9 mouse cellular contexts compared by ENCODE assay signal in the genomic region with DNA sequence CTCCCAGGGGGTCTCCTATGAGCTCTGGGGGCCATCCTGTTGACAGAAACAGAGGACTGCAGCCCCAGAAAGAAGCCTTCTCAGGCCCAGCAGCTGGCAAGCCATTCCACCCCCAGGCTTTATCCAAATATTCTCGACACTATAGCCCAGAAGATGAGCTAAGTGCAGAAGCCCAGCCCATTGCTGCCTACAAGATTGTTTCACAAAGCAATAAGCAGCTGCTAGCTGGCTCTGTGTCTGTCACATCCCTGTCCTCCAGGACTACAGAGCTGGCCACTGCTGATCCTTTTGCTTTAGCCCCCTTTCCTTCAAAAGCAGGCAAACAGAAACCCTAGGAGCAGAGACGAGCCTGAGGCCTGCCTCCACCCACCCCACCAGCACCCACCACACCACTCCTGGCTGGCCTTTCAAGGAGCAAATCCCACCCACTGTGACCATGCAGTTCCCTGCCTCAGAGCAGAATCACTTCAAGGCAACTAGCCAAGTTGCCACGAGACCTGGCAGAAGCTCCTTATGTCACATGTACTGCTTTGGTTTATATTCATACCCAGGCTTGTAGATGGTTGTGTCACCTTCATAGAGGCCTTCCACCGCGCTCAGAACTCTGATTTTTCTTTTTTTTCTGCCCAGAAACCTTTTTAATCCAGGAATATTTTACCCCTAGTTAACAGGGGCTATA. TPM values are rescaled to one million over a fixed set of nuclear protein-coding genes. Genes with fewer than 3 reads are reported as not detected.
DNase-seq lines count a peak whose midpoint lies in the region; ATAC-seq and TF ChIP-seq lines count a peak whose summit lies in the region.
"Had no signal": no experiment of that assay in that cellular context is flagged by ENCODE, and none has a peak within 500 bp of the region (broad histone marks: within the 10 kb centered on the region; RNA-seq: fewer than 3 reads in every experiment).

No protein-coding gene starts in this region.

- TF ChIP-seq CTCF in kidney, adult 2 months (conservative IDR thresholded peaks at IDR 0.05; ENCODE audit: insufficient read depth, insufficient read length, low read depth, low read length) = no peak

- ATAC-seq in kidney, embryonic 15.5 days (replicated peaks; ENCODE audit: low FRiP score) = no peak
- ATAC-seq: forebrain, embryonic 16.5 days had no signal

- H3K9ac ChIP-seq in kidney, embryonic 15.5 days = no peak overlapping the region
- H3K9ac ChIP-seq: lung, embryonic 15.5 days had no signal

- DNase-seq in kidney, adult 2 months = peak; percentile 70
- DNase-seq in cerebellum, adult 18-20 months = peak; percentile 61 to 62
- peak; percentile 74 to 83 for DNase-seq in cerebellum, postnatal 25 days
- peak; percentile 13 to 26 for DNase-seq in layer of hippocampus, postnatal 10 days (ENCODE audit: low spot score in 2 of 2)
- no peak for DNase-seq in adrenal gland, adult (ENCODE audit: inconsistent age in 2 of 2, low spot score in 1 of 2)
- DNase-seq in adipocyte (ENCODE audit: low spot score) = no peak

- no peak overlapping the region for H3K4me3 ChIP-seq in kidney, adult 2 months (ENCODE audit: insufficient read depth, low read depth, low read length)
- no peak overlapping the region for H3K4me3 ChIP-seq in kidney, embryonic 15.5 days (replicated peaks)
- H3K4me3 ChIP-seq: lung, embryonic 15.5 days had no signal

- no peaks in the 10 kb centered on the region for H3K4me1 ChIP-seq in kidney, adult 2 months (ENCODE audit: control insufficient read depth, insufficient read depth, low read length)
- H3K4me1 ChIP-seq in kidney, embryonic 15.5 days = 0 out of 2 replicates have a peak, but pooled peaks cover 3% of the 10 kb centered on the region
- H3K4me1 ChIP-seq: lung, embryonic 15.5 days had no signal

- WGBS in kidney, adult 2 months = 70% methylated on average over 5 of the region's 5 CpGs
- WGBS in kidney, embryonic 15.5 days = 85% methylated on average over 5 of the region's 5 CpGs

- no peak for TF ChIP-seq POLR2A in kidney, adult 2 months (IDR thresholded peaks at IDR 0.05; ENCODE audit: low read depth, low read length)

- no peaks in the 10 kb centered on the region for H3K27me3 ChIP-seq in kidney, adult 2 months (replicated peaks; ENCODE audit: control insufficient read depth, insufficient read depth, low read length)
- H3K27me3 ChIP-seq in kidney, embryonic 15.5 days = no peaks in the 10 kb centered on the region
- H3K27me3 ChIP-seq: lung, embryonic 15.5 days had no signal

- H3K9me3 ChIP-seq in kidney, embryonic 15.5 days (replicated peaks) = no peaks in the 10 kb centered on the region
- H3K9me3 ChIP-seq: lung, embryonic 15.5 days had no signal

- peaks cover 2% of the 10 kb centered on the region for H3K36me3 ChIP-seq in kidney, adult 2 months (ENCODE audit: control insufficient read depth, insufficient read depth, low read length)
- H3K36me3 ChIP-seq in kidney, embryonic 15.5 days = peaks cover 41% of the 10 kb centered on the region

- H3K27ac ChIP-seq in kidney, adult 2 months (ENCODE audit: insufficient read depth, low read depth, low read length) = no peak overlapping the region
- H3K27ac ChIP-seq in kidney, embryonic 15.5 days = no peak overlapping the region
- H3K27ac ChIP-seq: lung, embryonic 15.5 days had no signal

- H3K4me2 ChIP-seq in kidney, embryonic 15.5 days = no peak overlapping the region
- H3K4me2 ChIP-seq: lung, embryonic 15.5 days had no signal

RNA-seq across cellular contexts. Expression of a gene that starts 12.3 kb away (rescaled TPM):
- 232 and 303 TPM in 2 replicates for polyA plus RNA-seq in kidney, adult 2 months (2012; rRNA removed)
- 104 and 106 TPM in 2 replicates for polyA plus RNA-seq in kidney, embryonic 15.5 days (2015; fragmentation: Nextera tagmentation; extraction: Ambion mirVana)
- 10 to 100 TPM; 59.3 to 63.0 TPM for total RNA-seq in layer of hippocampus, postnatal 10 days (2021)

RNA-seq across cellular contexts. Expression of a gene that starts 45.9 kb away (rescaled TPM):
- 10.3 and 11.9 TPM in 2 replicates for polyA plus RNA-seq in kidney, adult 2 months (2012; rRNA removed)
- 19.8 and 22.0 TPM in 2 replicates for polyA plus RNA-seq in kidney, embryonic 15.5 days (2015; fragmentation: Nextera tagmentation; extraction: Ambion mirVana)
- 10 to 100 TPM; 64.1 to 66.4 TPM for total RNA-seq in layer of hippocampus, postnatal 10 days (2021)

Comparison
In these comparisons a context has a peak if more than half of its experiments do, and no peak if none do; other contexts are left out.
1. DNase-seq: peak in kidney, adult 2 months (single experiment), cerebellum, adult 18-20 months (2 of 2), cerebellum, postnatal 25 days (2 of 2) and layer of hippocampus, postnatal 10 days (2 of 2); none in adrenal gland, adult (0 of 2) and adipocyte (single experiment).